Mouse (Mus musculus): ENCODE data around the gene Mrpl21. TPM values are rescaled to one million over a fixed set of nuclear protein-coding genes. Genes with fewer than 3 reads are reported as not detected.
A peak's percentile ranks its signal among the peaks of the same experiment; 100 is the strongest.

Mrpl21 gene
- polyA plus RNA-seq, 1 experiment from 2014 or later: 102 TPM

GRCm38 (mm10) chr19:3269279-3269678 is 13.4 kb upstream of the Mrpl21 start:
- H3K4me3 ChIP-seq: no peak overlapping the region
- no peaks in the 10 kb centered on the region for H3K9me3 ChIP-seq
- WGBS: 90% methylated on average over 9 of the region's 9 CpGs
- no peaks in the 10 kb centered on the region for H3K27me3 ChIP-seq
- no peak overlapping the region for H3K9ac ChIP-seq (replicated peaks)
- no peak overlapping the region for H3K27ac ChIP-seq (replicated peaks)
- peaks cover 93% of the 10 kb centered on the region for H3K36me3 ChIP-seq
- no peak for ATAC-seq (replicated peaks)
- H3K4me1 ChIP-seq: no peaks in the 10 kb centered on the region
- no peak overlapping the region for H3K4me2 ChIP-seq (replicated peaks)

GRCm38 (mm10) chr19:3269803-3270202 is 12.9 kb upstream of the Mrpl21 start:
- Histone ChIP-seq H3K9me3 (no peaks in the 10 kb centered on the region), H3K4me3 (no peak overlapping the region), H3K9ac (replicated peaks) (no peak overlapping the region), H3K27me3 (no peaks in the 10 kb centered on the region), H3K4me1 (no peaks in the 10 kb centered on the region), H3K27ac (replicated peaks) (no peak overlapping the region), H3K4me2 (replicated peaks) (no peak overlapping the region), H3K36me3 (peaks cover 93% of the 10 kb centered on the region)
- ATAC-seq (replicated peaks): no peak
- WGBS: 97% methylated on average over 6 of the region's 6 CpGs

GRCm38 (mm10) chr19:3271366-3271765 is 11.3 kb upstream of the Mrpl21 start:
- peaks cover 94% of the 10 kb centered on the region for H3K36me3 ChIP-seq
- H3K9ac ChIP-seq (replicated peaks): no peak overlapping the region
- no peak overlapping the region for H3K4me3 ChIP-seq
- H3K4me1 ChIP-seq: no peaks in the 10 kb centered on the region
- ATAC-seq (replicated peaks): no peak
- no peaks in the 10 kb centered on the region for H3K27me3 ChIP-seq
- no peak overlapping the region for H3K4me2 ChIP-seq (replicated peaks)
- no peaks in the 10 kb centered on the region for H3K9me3 ChIP-seq
- WGBS: 88% methylated on average over 6 of the region's 6 CpGs
- no peak overlapping the region for H3K27ac ChIP-seq (replicated peaks)

GRCm38 (mm10) chr19:3273331-3273730 is 9.4 kb upstream of the Mrpl21 start:
- Histone ChIP-seq H3K4me3 (no peak overlapping the region), H3K4me1 (no peaks in the 10 kb centered on the region), H3K4me2 (replicated peaks) (no peak overlapping the region), H3K27me3 (no peaks in the 10 kb centered on the region), H3K9me3 (no peaks in the 10 kb centered on the region), H3K27ac (replicated peaks) (no peak overlapping the region), H3K9ac (replicated peaks) (no peak overlapping the region), H3K36me3 (peaks cover 85% of the 10 kb centered on the region)
- no peak for ATAC-seq (replicated peaks)
- WGBS: 92% methylated on average over 9 of the region's 9 CpGs

GRCm38 (mm10) chr19:3275744-3276365 is 6.8 kb upstream of the Mrpl21 start:
- Histone ChIP-seq H3K36me3 (peaks cover 64% of the 10 kb centered on the region), H3K4me3 (no peak overlapping the region), H3K9me3 (no peaks in the 10 kb centered on the region), H3K4me2 (replicated peaks) (no peak overlapping the region), H3K27me3 (no peaks in the 10 kb centered on the region), H3K9ac (replicated peaks) (no peak overlapping the region), H3K4me1 (no peaks in the 10 kb centered on the region), H3K27ac (replicated peaks) (no peak overlapping the region)
- WGBS: 83% methylated on average over 3 of the region's 3 CpGs
- ATAC-seq (replicated peaks): no peak

GRCm38 (mm10) chr19:3281886-3282285 is 815 bp upstream of the Mrpl21 start:
- H3K36me3 ChIP-seq: peaks cover 16% of the 10 kb centered on the region
- H3K27me3 ChIP-seq: no peaks in the 10 kb centered on the region
- H3K4me2 ChIP-seq (replicated peaks): peak overlapping the region; percentile 88
- H3K9me3 ChIP-seq: no peaks in the 10 kb centered on the region
- peaks cover 23% of the 10 kb centered on the region for H3K4me1 ChIP-seq
- H3K27ac ChIP-seq (replicated peaks): no peak overlapping the region
- H3K9ac ChIP-seq (replicated peaks): peak overlapping the region; percentile 79
- peak overlapping the region; percentile 93 for H3K4me3 ChIP-seq
- ATAC-seq (replicated peaks): no peak
- WGBS: 77% methylated on average over 4 of the region's 4 CpGs

- H3K27me3 ChIP-seq: no peaks in the 10 kb centered on the region
- no peak overlapping the region for H3K4me3 ChIP-seq
- H3K4me1 ChIP-seq: peaks cover 1% of the 10 kb centered on the region; the same call in 1 of the 2 replicates
- no peaks in the 10 kb centered on the region for H3K9me3 ChIP-seq
- H3K36me3 ChIP-seq: peaks cover 59% of the 10 kb centered on the region
- ATAC-seq (replicated peaks): no peak
- no peak overlapping the region for H3K4me2 ChIP-seq (replicated peaks)
- 84% methylated on average over 1 of the region's 1 CpGs for WGBS
- no peak overlapping the region for H3K9ac ChIP-seq (replicated peaks)
- H3K27ac ChIP-seq (replicated peaks): no peak overlapping the region
Observed at GRCm38 (mm10) chr19:3289006-3289405, 6.3 kb downstream of the Mrpl21 start.

- 58% methylated on average over 2 of the region's 2 CpGs for WGBS
- no peak overlapping the region for H3K4me3 ChIP-seq
- ATAC-seq (replicated peaks): peak; percentile 55
Observed at GRCm38 (mm10) chr19:3292028-3292427, 9.3 kb downstream of the Mrpl21 start.

GRCm38 (mm10) chr19:3292993-3293392 is 10.3 kb downstream of the Mrpl21 start:
- H3K9ac ChIP-seq (replicated peaks): no peak overlapping the region
- no peaks in the 10 kb centered on the region for H3K9me3 ChIP-seq
- H3K27ac ChIP-seq (replicated peaks): no peak overlapping the region
- H3K4me2 ChIP-seq (replicated peaks): no peak overlapping the region
- ATAC-seq (replicated peaks): no peak
- no peak overlapping the region for H3K4me3 ChIP-seq
- peaks cover 40% of the 10 kb centered on the region for H3K36me3 ChIP-seq
- no peaks in the 10 kb centered on the region for H3K27me3 ChIP-seq
- WGBS: 96% methylated on average over 1 of the region's 1 CpGs
- H3K4me1 ChIP-seq: no peaks in the 10 kb centered on the region

More at GRCm38 (mm10) chr19:3292028-3292427, 9.3 kb downstream of the Mrpl21 start:
- no peaks in the 10 kb centered on the region for H3K9me3 ChIP-seq
- H3K9ac ChIP-seq (replicated peaks): no peak overlapping the region
- H3K4me2 ChIP-seq (replicated peaks): no peak overlapping the region
- no peaks in the 10 kb centered on the region for H3K4me1 ChIP-seq
- H3K27ac ChIP-seq (replicated peaks): no peak overlapping the region
- H3K27me3 ChIP-seq: no peaks in the 10 kb centered on the region
- H3K36me3 ChIP-seq: peaks cover 47% of the 10 kb centered on the region

GRCm38 (mm10) chr19:3295245-3295644 is 12.5 kb downstream of the Mrpl21 start:
- 85% methylated on average over 6 of the region's 6 CpGs for WGBS
- H3K9me3 ChIP-seq: no peaks in the 10 kb centered on the region
- H3K9ac ChIP-seq (replicated peaks): no peak overlapping the region
- H3K36me3 ChIP-seq: peaks cover 26% of the 10 kb centered on the region
- no peak overlapping the region for H3K4me2 ChIP-seq (replicated peaks)
- H3K27me3 ChIP-seq: no peaks in the 10 kb centered on the region
- H3K4me3 ChIP-seq: no peak overlapping the region
- H3K27ac ChIP-seq (replicated peaks): no peak overlapping the region
- H3K4me1 ChIP-seq: no peaks in the 10 kb centered on the region
- ATAC-seq (replicated peaks): no peak

GRCm38 (mm10) chr19:3297034-3297433 is 14.3 kb downstream of the Mrpl21 start:
- no peak for ATAC-seq (replicated peaks)
- Histone ChIP-seq H3K36me3 (peaks cover 9% of the 10 kb centered on the region; the same call in 1 of the 2 replicates), H3K4me3 (no peak overlapping the region), H3K4me2 (replicated peaks) (no peak overlapping the region), H3K9me3 (no peaks in the 10 kb centered on the region), H3K9ac (replicated peaks) (no peak overlapping the region), H3K4me1 (no peaks in the 10 kb centered on the region), H3K27ac (replicated peaks) (no peak overlapping the region), H3K27me3 (no peaks in the 10 kb centered on the region)

- Histone ChIP-seq H3K27me3 (no peaks in the 10 kb centered on the region), H3K36me3 (0 out of 2 replicates have a peak, but pooled peaks cover 4% of the 10 kb centered on the region), H3K9me3 (no peaks in the 10 kb centered on the region), H3K4me3 (no peak overlapping the region), H3K9ac (replicated peaks) (no peak overlapping the region), H3K4me1 (no peaks in the 10 kb centered on the region), H3K4me2 (replicated peaks) (no peak overlapping the region), H3K27ac (replicated peaks) (no peak overlapping the region)
- ATAC-seq (replicated peaks): no peak
- 86% methylated on average over 7 of the region's 7 CpGs for WGBS
Observed at GRCm38 (mm10) chr19:3297775-3298174, 15.1 kb downstream of the Mrpl21 start.

GRCm38 (mm10) chr19:3304017-3304416 is 21.3 kb downstream of the Mrpl21 start:
- no peak for ATAC-seq (replicated peaks)
- Histone ChIP-seq H3K4me2 (replicated peaks) (no peak overlapping the region), H3K9me3 (no peaks in the 10 kb centered on the region), H3K9ac (replicated peaks) (no peak overlapping the region), H3K27ac (replicated peaks) (no peak overlapping the region), H3K4me3 (no peak overlapping the region), H3K4me1 (no peaks in the 10 kb centered on the region), H3K27me3 (no peaks in the 10 kb centered on the region), H3K36me3 (no peaks in the 10 kb centered on the region)
- 78% methylated on average over 4 of the region's 4 CpGs for whole genome bisulfite sequencing

Measured in forebrain, embryonic 15.5 days (tissue).